Mouse (Mus musculus): ENCODE results near the gene Pik3c2b. TPM values are rescaled to one million over a fixed set of nuclear protein-coding genes. Genes with fewer than 3 reads are reported as not detected.
"Not testable (repeated sequence)": the region's sequence is repeated elsewhere in the genome, so short reads cannot be mapped to it uniquely, and the experiment has no call there.

Pik3c2b gene
- polyA plus RNA-seq, 1 experiment from 2014 or later = 6.5 TPM

DNA sequence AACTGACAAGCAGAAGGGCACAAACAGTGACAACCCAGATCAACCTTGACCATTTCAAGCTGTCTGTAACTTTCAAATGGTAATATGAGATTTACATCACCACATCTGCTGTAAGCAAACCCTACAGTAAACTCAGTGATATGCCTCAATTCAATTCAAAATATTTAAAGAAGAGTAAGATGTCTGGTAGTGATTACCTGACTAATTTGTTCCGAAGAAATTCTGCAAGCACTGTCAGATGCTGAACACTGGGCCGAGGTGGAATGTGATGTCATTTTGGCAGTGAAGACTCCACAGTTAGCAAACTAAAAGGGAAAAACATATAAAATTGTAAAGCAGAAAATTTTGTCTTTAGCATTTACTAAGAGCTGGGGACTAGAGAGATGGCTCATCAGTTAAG lies 26.9 kb upstream of the Pik3c2b start:
- Histone ChIP-seq H3K9me3 (replicated peaks; ENCODE audit: control insufficient read depth, low read length) (no peaks in the 10 kb centered on the region), H3K27me3 (ENCODE audit: control insufficient read depth, insufficient read depth, low read length) (no peaks in the 10 kb centered on the region), H3K4me1 (ENCODE audit: control insufficient read depth, insufficient read depth, low read length) (no peaks in the 10 kb centered on the region), H3K36me3 (replicated peaks; ENCODE audit: control insufficient read depth, insufficient read depth, low read depth, low read length) (no peaks in the 10 kb centered on the region; the same call in 1 of the 2 replicates), H3K9ac (replicated peaks; ENCODE audit: low read length) (no peak overlapping the region), H3K4me3 (ENCODE audit: low read depth, low read length) (no peak overlapping the region), H3K4me2 (ENCODE audit: low read depth, low read length) (no peak overlapping the region), H3K27ac (replicated peaks; ENCODE audit: low read depth, low read length) (no peak overlapping the region)
- ATAC-seq (replicated peaks; ENCODE audit: insufficient number of reproducible peaks, low FRiP score, low TSS enrichment, low read depth) (no peak), DNase-seq (ENCODE audit: low spot score) (no peak)
- WGBS = 68% methylated on average over 2 of the region's 2 CpGs

DNA sequence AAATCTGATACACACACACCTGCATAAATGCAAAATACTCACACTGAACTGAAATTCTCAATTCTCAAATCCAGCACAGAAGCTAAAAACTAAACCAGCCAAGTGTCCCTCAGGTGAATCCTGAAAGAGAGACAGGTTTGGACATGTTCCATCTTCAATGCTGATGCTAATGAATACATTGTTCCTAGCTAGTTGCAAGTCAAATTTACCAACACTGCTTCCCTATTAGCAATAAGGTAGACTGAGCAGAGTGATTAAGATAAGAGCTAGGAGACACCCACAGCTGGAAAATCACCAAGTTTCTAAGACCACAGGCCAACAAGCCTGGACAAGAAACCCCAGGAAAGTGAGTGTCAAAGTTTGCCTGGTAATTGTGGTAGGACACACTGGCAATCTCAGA lies 26.2 kb upstream of the Pik3c2b start:
- DNase-seq (ENCODE audit: low spot score) (no peak), ATAC-seq (replicated peaks; ENCODE audit: insufficient number of reproducible peaks, low FRiP score, low TSS enrichment, low read depth) (no peak)
- Histone ChIP-seq H3K4me3 (ENCODE audit: low read depth, low read length) (no peak overlapping the region), H3K27me3 (ENCODE audit: control insufficient read depth, insufficient read depth, low read length) (no peaks in the 10 kb centered on the region), H3K27ac (replicated peaks; ENCODE audit: low read depth, low read length) (no peak overlapping the region), H3K9ac (replicated peaks; ENCODE audit: low read length) (no peak overlapping the region), H3K4me1 (ENCODE audit: control insufficient read depth, insufficient read depth, low read length) (no peaks in the 10 kb centered on the region; the same call in 1 of the 2 replicates), H3K9me3 (replicated peaks; ENCODE audit: control insufficient read depth, low read length) (no peaks in the 10 kb centered on the region), H3K4me2 (ENCODE audit: low read depth, low read length) (no peak overlapping the region), H3K36me3 (replicated peaks; ENCODE audit: control insufficient read depth, insufficient read depth, low read depth, low read length) (no peaks in the 10 kb centered on the region; the same call in 1 of the 2 replicates)

DNA sequence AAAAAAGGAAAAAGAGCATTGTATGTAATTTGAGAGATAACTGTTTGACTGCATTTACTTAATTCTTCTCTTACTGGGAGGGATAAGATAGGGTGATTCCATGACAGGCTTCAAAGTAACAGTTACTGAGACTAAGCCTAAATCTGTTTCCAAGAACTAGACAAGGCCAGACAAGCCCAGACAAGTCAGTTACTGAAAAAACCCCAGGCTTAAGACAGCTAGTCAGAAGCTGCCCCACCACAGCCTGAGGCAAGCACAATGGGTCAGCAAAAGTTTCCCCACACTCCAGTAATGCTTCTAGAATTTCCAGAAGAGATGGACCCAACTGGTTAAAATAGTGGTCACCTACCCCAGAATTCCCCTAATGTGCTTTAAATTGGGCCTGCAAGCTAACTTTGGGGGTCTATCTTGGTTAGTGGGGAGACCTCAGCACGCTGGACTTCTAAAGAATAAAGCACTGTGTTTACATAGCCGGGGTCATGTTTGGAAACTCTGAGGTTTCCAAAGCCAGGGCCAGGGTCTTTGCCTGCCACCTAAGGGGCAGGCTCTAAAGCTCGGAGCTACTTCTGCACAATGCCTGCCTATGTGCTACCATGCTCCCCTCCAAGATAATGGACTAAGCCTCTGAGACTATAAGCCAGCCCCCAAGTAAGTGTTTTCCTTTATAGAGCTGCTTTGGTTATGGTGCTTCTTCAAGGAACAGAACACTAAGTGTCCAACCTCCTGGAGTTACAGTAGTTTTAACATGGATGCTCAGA lies 25.2 kb upstream of the Pik3c2b start:
- Histone ChIP-seq H3K4me3 (ENCODE audit: low read depth, low read length) (no peak overlapping the region), H3K9ac (replicated peaks; ENCODE audit: low read length) (no peak overlapping the region), H3K4me2 (ENCODE audit: low read depth, low read length) (no peak overlapping the region), H3K4me1 (ENCODE audit: control insufficient read depth, insufficient read depth, low read length) (no peaks in the 10 kb centered on the region; the same call in 1 of the 2 replicates), H3K27me3 (ENCODE audit: control insufficient read depth, insufficient read depth, low read length) (no peaks in the 10 kb centered on the region), H3K9me3 (replicated peaks; ENCODE audit: control insufficient read depth, low read length) (no peaks in the 10 kb centered on the region), H3K27ac (replicated peaks; ENCODE audit: low read depth, low read length) (no peak overlapping the region), H3K36me3 (replicated peaks; ENCODE audit: control insufficient read depth, insufficient read depth, low read depth, low read length) (no peaks in the 10 kb centered on the region; the same call in 1 of the 2 replicates)
- DNase-seq (ENCODE audit: low spot score) = peak; percentile 29
- WGBS = 61% methylated on average over 3 of the region's 3 CpGs
- ATAC-seq (replicated peaks; ENCODE audit: insufficient number of reproducible peaks, low FRiP score, low TSS enrichment, low read depth) = no peak

DNA sequence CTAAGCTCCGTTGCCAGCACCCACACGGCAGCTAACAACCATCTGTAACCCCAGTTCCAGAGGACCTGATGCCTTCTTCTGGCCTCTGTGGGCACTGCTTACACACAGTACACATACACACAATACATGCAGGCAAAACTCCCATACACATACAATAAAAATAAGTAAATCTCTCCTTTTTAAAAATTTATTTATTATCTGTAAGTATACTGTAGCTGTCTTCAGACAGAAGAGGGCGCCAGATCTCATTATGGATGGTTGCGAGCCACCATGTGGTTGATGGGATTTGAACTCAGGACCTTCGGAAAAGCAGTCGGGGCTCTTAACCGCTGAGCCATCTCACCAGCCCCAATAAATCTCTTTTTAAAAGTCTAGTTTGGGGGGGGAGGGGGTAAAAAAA lies 24.1 kb upstream of the Pik3c2b start:
- WGBS = 93% methylated on average over 7 of the region's 7 CpGs
- Histone ChIP-seq H3K9me3 (replicated peaks; ENCODE audit: control insufficient read depth, low read length) (no peaks in the 10 kb centered on the region), H3K4me3 (ENCODE audit: low read depth, low read length) (no peak overlapping the region), H3K36me3 (replicated peaks; ENCODE audit: control insufficient read depth, insufficient read depth, low read depth, low read length) (no peaks in the 10 kb centered on the region; the same call in 1 of the 2 replicates), H3K9ac (replicated peaks; ENCODE audit: low read length) (no peak overlapping the region), H3K27me3 (ENCODE audit: control insufficient read depth, insufficient read depth, low read length) (no peaks in the 10 kb centered on the region), H3K27ac (replicated peaks; ENCODE audit: low read depth, low read length) (no peak overlapping the region), H3K4me1 (ENCODE audit: control insufficient read depth, insufficient read depth, low read length) (no peaks in the 10 kb centered on the region; the same call in 1 of the 2 replicates), H3K4me2 (ENCODE audit: low read depth, low read length) (no peak overlapping the region)
- ATAC-seq (replicated peaks; ENCODE audit: insufficient number of reproducible peaks, low FRiP score, low TSS enrichment, low read depth) (no peak), DNase-seq (ENCODE audit: low spot score) (no peak)

DNA sequence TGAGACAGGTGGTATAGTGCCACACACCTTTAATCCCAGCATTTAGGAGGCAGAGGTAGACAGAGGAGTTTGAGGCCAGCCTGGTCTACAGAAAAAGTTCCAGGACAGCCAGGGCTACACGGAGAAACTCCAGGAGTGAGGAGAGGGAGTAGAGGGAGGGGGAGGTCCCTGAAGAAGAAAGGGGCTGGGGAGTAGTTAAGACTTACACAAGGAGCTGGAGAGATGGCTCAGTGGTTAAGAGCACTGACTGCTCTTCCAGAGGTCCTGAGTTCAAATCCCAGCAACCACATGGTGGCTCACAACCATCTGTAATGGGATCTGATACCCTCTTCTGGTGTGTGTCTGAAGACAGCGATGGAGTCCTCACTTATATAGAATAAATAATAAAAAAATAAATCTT lies 23.5 kb upstream of the Pik3c2b start:
- H3K9me3 ChIP-seq (replicated peaks; ENCODE audit: control insufficient read depth, low read length); ATAC-seq (replicated peaks; ENCODE audit: insufficient number of reproducible peaks, low FRiP score, low TSS enrichment, low read depth); H3K9ac ChIP-seq (replicated peaks; ENCODE audit: low read length); H3K27me3 ChIP-seq (ENCODE audit: control insufficient read depth, insufficient read depth, low read length); H3K4me3 ChIP-seq (ENCODE audit: low read depth, low read length); H3K4me2 ChIP-seq (ENCODE audit: low read depth, low read length); H3K27ac ChIP-seq (replicated peaks; ENCODE audit: low read depth, low read length); H3K36me3 ChIP-seq (replicated peaks; ENCODE audit: control insufficient read depth, insufficient read depth, low read depth, low read length); DNase-seq (ENCODE audit: low spot score); H3K4me1 ChIP-seq (ENCODE audit: control insufficient read depth, insufficient read depth, low read length): not testable (repeated sequence)
- 100% methylated on average over 2 of the region's 2 CpGs for WGBS

DNA sequence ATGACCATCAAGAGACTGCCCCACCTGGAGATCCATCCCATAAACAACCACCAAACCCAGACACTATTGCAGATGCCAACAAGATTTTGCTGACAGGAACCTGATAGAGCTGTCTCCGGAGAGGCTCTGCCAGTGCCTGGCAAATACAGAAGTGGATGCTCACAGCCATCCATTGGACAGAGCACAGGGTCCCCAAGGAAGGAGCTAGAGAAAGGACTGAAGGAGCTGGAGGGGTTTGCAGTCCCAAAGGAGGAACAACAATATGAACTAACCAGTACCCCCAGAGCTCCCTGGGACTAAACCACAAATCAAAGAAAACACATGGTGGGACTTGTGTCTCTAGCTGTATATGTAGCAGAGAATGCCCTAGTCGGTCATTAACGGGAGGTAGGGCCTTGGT lies 21.7 kb upstream of the Pik3c2b start:
- not testable (repeated sequence) for H3K4me2 ChIP-seq (ENCODE audit: low read depth, low read length); H3K9ac ChIP-seq (replicated peaks; ENCODE audit: low read length); H3K36me3 ChIP-seq (replicated peaks; ENCODE audit: control insufficient read depth, insufficient read depth, low read depth, low read length); ATAC-seq (replicated peaks; ENCODE audit: insufficient number of reproducible peaks, low FRiP score, low TSS enrichment, low read depth); H3K9me3 ChIP-seq (replicated peaks; ENCODE audit: control insufficient read depth, low read length); H3K4me3 ChIP-seq (ENCODE audit: low read depth, low read length); H3K27ac ChIP-seq (replicated peaks; ENCODE audit: low read depth, low read length); DNase-seq (ENCODE audit: low spot score); H3K27me3 ChIP-seq (ENCODE audit: control insufficient read depth, insufficient read depth, low read length); H3K4me1 ChIP-seq (ENCODE audit: control insufficient read depth, insufficient read depth, low read length)
- WGBS = 92% methylated on average over 3 of the region's 3 CpGs

DNA sequence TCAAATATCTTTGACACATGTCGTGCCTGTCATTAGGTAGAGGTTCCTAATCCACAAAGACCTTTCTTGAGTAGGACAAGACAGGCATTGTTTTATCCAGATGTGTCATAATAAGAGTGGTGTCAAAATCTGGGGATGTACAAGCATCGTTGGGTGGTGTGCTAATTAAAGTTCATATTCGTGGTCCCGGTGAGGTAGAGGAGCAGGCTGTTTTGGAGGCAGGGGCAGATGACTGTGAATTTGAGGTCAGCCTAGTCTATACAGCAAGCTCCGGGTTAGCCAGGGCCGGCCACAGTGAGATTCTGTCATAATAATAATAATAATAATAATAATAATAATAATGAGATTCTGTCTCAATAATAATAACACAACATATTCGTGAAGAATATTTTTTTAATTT lies 21.0 kb upstream of the Pik3c2b start:
- no peaks in the 10 kb centered on the region for H3K9me3 ChIP-seq (replicated peaks; ENCODE audit: control insufficient read depth, low read length)
- no peaks in the 10 kb centered on the region; the same call in 1 of the 2 replicates for H3K4me1 ChIP-seq (ENCODE audit: control insufficient read depth, insufficient read depth, low read length)
- no peaks in the 10 kb centered on the region for H3K36me3 ChIP-seq (replicated peaks; ENCODE audit: control insufficient read depth, insufficient read depth, low read depth, low read length)
- H3K27ac ChIP-seq (replicated peaks; ENCODE audit: low read depth, low read length) = no peak overlapping the region
- H3K27me3 ChIP-seq (ENCODE audit: control insufficient read depth, insufficient read depth, low read length) = no peaks in the 10 kb centered on the region
- 36% methylated on average over 7 of the region's 7 CpGs for WGBS
- H3K4me3 ChIP-seq (ENCODE audit: low read depth, low read length) = peak overlapping the region; percentile 91
- ATAC-seq (replicated peaks; ENCODE audit: insufficient number of reproducible peaks, low FRiP score, low TSS enrichment, low read depth) = no peak; the same call in 1 of the 2 replicates
- H3K4me2 ChIP-seq (ENCODE audit: low read depth, low read length) = peak overlapping the region; percentile 55
- peak overlapping the region; percentile 94 for H3K9ac ChIP-seq (replicated peaks; ENCODE audit: low read length)
- no peak for DNase-seq (ENCODE audit: low spot score)

DNA sequence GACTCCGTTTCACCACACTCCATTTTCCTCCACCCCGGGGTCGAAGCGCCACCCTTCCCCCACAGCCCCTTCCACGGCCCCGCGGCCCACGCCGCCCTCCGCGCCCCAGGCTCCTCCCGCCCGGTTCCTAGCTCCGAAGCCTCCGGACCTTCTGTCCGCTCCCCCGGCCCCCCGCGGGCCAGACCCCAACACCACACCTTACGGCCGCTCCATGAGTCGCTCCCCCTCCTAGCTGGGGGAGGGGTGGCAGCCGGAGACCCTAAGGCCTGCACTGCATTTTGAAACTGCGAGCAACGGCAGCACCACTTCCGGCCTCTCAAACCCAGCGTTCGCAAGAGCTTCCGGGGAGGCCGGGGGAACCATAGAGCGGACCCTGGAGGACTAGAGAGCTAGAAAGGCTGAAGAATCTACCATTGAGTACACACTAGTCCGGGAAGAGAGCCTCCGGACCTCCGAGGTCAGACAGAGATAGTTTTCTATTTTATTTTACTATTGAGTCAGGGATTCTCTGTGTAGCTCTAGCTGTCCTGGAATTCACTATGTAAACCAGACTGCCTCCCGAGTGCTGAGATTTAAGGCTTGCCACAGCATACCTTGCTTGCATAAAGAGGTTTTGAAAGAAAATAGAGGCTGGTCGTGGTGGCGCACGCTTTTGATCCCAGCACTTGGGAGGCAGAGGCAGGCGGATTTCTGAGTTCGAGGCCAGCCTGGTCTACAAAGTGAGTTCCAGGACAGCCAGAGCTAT lies 20.2 kb upstream of the Pik3c2b start:
- Histone ChIP-seq H3K36me3 (replicated peaks; ENCODE audit: control insufficient read depth, insufficient read depth, low read depth, low read length) (no peaks in the 10 kb centered on the region), H3K27ac (replicated peaks; ENCODE audit: low read depth, low read length) (peak overlapping the region; percentile 85), H3K4me1 (ENCODE audit: control insufficient read depth, insufficient read depth, low read length) (no peaks in the 10 kb centered on the region; the same call in 1 of the 2 replicates), H3K9ac (replicated peaks; ENCODE audit: low read length) (peak overlapping the region; percentile 94), H3K4me3 (ENCODE audit: low read depth, low read length) (peak overlapping the region; percentile 91), H3K9me3 (replicated peaks; ENCODE audit: control insufficient read depth, low read length) (no peaks in the 10 kb centered on the region), H3K27me3 (ENCODE audit: control insufficient read depth, insufficient read depth, low read length) (no peaks in the 10 kb centered on the region), H3K4me2 (ENCODE audit: low read depth, low read length) (peak overlapping the region; percentile 55)
- peak; percentile 97 for DNase-seq (ENCODE audit: low spot score)
- 2% methylated on average over 40 of the region's 40 CpGs for WGBS
- peak; percentile 97 for ATAC-seq (replicated peaks; ENCODE audit: insufficient number of reproducible peaks, low FRiP score, low TSS enrichment, low read depth)

Data from embryonic facial prominence, embryonic 11.5 days (tissue).